Mouse (Mus musculus) frontal cortex, adult 2 months (tissue): ENCODE results near the gene Pappa. TPM values are rescaled to one million over a fixed set of nuclear protein-coding genes. Genes with fewer than 3 reads are reported as not detected.

ENCODE experiments used
- DNase-seq, 2 experiments: peaks; one replicate each; pipeline ENCODE4 v3.0.0; 2022; ENCODE audit warnings: low spot score in 1 of 2; ENCODE audit errors: extremely low spot score in 1 of 2
- polyA plus RNA-seq: library from polyadenylated mRNA; depleted of rRNA; stranded (reverse); fragments of >200 nt; gene quantifications from 2 replicates; pipeline ENCODE4 v1.2.3, GENCODE M21; 2012

The Pappa gene
- polyA plus RNA-seq, 1 experiment = 0.42 TPM

- no peak for DNase-seq
Measured at GRCm38 (mm10) chr4:65267066-65267465, 143.1 kb downstream of the Pappa start.

DNA sequence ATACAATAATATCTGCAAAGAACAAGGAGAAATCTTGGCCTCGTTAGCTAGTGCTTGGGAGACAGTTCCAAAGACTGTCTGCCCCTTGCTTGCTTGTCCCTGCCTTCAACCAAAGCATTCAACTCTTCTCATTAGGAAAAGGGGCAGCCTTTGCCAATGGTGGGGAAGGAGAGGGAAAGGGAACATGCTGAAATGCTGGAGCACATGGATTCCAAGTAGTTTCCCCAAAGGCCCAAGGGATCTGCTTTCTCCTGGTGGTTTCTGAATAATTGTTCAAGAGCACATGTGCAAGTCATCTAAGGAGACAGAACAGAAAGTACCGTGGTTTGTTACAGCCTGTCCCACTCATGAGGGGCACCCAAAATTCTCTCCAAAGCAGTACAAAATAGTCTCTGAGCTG is 146.0 kb downstream of the Pappa start:
- DNase-seq = no peak

DNA sequence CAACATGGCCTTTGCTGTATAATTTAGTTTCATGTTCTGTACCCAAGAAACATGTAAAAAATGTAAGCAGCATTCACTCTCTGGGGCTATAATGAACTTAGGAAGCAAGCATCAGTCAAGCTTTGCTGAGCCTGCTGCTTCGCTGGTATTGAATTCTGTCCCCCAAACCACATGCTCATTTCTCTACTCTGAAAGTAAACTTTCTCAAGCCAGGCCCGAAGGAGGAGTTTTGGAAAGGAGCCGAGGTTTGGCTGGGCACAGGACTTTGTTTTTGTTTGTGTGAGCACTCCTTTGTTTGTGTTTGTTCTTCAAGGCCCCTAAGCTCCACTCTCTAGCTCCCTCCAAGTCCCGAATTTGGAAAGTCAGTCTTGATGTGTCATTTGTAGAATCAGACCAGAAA is 148.3 kb downstream of the Pappa start:
- DNase-seq = peak in 1 of 2 experiments; percentile 11

- peak in 1 of 2 experiments; percentile 31 for DNase-seq
Measured at GRCm38 (mm10) chr4:65273299-65273851, 149.4 kb downstream of the Pappa start.

GRCm38 (mm10) chr4:65278451-65279271 is 154.7 kb downstream of the Pappa start:
- DNase-seq = no peak

DNA sequence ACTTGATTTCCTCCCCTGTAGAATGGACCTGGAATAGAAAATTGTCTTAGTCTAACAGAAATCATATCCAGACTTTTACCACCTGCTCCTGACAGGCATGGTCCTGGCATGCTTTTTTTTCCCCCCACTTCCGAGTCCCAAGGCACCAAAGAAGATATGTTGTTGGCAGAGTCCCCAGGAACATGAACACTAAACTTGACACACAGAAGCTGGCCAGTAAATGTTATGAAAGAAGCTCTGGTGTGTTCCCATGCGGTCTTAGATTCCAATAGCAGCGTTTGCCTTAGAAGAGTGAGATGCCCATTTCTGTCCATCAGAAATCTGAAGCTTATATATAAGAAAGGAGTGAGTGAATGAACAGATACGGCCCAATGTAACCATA is 155.3 kb downstream of the Pappa start:
- no peak for DNase-seq

- DNase-seq = no peak
Measured at GRCm38 (mm10) chr4:65279979-65280677, 156.2 kb downstream of the Pappa start.

- no peak for DNase-seq
Measured at GRCm38 (mm10) chr4:65280888-65281287, 156.9 kb downstream of the Pappa start.

- no peak for DNase-seq
Measured at GRCm38 (mm10) chr4:65283611-65284010, 159.6 kb downstream of the Pappa start.

- no peak for DNase-seq
Measured at GRCm38 (mm10) chr4:65285165-65285564, 161.2 kb downstream of the Pappa start.

DNA sequence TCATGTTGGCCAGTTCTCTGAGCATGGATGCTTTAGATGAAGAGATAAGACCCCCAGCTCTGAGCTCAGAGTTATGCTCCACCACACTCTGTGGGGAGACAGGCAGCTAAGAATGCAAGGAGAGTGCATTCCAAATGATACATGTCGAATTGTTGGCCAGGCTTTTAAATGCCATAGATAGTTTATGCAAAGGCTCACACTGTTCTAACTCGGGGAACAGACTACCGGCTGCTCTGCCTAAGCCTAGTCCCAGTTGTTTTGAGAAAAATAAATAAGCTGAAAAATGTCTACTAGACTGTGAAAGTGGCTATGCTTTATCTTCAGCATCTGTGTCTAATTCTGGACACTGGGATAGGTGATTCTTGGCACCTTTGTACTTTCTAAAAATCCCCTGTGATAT is 165.3 kb downstream of the Pappa start:
- no peak for DNase-seq

- DNase-seq = no peak
Measured at GRCm38 (mm10) chr4:65295741-65296140, 171.8 kb downstream of the Pappa start.

DNA sequence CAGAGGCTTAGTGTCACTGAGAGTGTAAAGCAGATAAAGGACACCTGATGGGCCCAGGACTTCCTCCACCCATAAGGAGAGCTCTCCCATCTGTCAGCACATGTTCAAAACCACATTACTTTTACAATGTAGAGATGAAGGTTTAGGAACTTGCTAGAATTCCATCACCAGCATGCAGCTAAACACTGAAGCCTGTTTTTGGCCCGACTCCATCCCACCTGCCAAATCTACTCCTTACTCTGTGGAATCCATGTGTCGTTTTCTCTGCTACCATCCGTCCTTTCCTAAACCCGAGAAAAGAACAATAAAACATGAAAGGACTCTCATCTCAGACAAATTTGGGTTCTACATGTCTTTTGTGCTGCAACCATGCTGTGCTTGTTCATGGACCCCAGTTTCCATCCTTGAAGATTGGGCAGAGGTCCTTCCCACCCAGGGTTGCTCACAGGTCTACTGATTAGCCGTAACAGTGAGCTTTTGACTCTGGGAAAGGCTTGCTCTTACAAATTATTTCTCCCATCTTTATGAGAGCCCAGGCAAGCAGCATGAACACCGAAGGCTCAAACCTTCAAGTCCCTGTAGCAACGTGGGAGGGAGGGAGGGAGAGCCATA is 172.5 kb downstream of the Pappa start:
- DNase-seq = no peak

- no peak for DNase-seq
Measured at GRCm38 (mm10) chr4:65296968-65297499, 173.1 kb downstream of the Pappa start.

DNA sequence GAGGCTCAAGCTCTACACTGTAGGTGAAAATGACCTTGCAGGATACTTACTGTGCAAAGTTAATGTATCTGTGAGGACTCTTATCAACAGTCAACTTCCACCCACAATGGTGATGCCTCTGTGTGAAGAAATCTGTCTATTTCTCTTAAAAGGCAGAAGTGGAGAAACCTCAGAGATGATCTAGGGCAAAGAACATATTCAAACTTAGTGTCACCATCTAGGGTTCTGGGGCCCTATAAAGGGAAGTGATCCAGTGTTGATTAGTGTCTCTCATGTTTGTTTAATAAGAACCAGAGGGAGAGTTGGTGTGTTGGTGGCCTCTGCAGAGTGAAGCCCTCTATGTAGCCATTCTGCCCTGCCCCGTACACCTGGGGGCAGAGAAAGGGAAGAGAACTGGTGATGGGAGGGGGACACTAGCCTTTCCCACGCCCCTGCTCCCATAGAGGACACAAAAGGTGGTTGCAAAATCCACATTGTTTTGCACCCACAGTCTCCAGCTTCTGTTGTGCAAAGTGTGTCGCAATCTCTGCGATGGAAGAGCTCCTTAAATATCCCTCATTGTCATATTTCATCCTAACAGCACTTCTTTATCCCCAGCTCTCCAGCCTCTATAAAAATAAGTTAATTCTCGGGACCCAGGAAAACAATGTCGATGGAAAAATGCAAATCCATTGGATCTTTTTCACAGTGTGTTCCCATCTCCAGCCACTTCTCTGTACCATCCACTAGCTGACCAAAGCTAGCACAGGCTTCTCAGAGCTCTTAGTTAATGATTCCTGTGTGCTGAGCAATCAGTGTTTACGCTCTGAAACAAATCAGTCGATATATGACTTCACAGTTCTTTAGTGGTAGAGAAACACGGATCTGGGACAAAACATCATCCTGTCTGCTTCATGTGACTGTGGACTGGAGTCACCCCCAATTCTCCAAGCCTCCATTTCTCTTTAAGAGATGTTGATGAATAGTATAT is 174.5 kb downstream of the Pappa start:
- DNase-seq = no peak

DNA sequence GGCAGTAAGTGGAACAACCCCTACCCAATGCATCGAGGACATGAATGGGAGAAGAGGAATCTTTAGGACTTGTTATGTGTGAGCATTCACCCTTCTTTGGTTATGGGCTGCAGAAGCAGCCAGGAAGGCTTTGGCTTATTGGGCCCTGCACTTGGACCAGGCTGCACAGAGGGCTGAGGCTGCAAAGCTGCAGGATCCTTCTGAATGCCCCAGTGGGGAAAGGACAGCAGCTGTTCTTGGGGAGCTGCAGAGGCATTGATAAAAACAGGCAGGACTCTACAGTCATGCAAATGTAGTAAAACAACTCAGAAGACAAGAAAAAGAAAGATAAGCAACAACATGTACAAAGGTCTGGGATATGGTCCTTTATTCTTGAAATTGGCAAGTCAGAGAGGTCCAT is 175.4 kb downstream of the Pappa start:
- no peak for DNase-seq

DNA sequence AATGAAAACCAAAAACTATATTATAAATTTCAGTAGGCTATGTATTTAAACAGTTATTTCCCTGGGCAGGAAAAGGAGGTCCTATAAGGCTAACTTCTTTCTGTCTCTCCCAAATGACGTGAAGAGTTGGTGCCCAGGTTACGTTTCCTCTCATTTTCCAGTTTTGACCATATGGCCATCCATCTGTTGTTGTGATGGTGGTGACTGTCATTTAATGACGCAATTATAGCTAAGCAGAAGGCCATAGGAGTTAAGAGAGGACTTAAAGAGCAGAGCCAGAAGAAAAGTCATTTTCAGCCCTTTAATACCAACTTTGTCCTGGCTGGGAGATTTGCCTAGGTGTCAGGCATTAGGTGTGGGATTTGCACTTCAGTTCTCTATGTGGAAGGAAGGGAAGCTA is 176.5 kb downstream of the Pappa start:
- DNase-seq = no peak

DNA sequence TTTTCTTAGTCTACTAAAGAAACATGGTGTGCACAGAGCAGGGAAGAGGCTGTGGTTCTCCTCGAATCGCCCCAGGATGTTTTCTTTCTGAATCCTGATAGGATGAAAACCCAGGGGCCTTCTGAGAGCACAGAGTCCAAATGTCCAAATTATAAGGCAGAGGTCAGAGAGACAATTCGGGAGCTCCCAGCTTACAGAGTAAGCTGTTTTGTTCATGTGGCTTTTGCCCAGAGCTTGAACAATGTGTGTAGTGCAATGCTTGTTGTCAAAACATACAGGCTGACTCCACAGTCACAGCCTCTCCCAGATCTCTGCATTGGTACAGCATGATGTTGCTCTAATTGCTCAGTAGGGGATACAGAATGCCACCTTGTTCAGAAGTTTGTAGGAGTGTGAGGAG is 178.7 kb downstream of the Pappa start:
- DNase-seq = no peak

GRCm38 (mm10) chr4:65317877-65318525 is 194.0 kb downstream of the Pappa start:
- DNase-seq = peak in 1 of 2 experiments; percentile 14
